ENCODE assay signal across 8 mouse cellular contexts in the genomic region with DNA sequence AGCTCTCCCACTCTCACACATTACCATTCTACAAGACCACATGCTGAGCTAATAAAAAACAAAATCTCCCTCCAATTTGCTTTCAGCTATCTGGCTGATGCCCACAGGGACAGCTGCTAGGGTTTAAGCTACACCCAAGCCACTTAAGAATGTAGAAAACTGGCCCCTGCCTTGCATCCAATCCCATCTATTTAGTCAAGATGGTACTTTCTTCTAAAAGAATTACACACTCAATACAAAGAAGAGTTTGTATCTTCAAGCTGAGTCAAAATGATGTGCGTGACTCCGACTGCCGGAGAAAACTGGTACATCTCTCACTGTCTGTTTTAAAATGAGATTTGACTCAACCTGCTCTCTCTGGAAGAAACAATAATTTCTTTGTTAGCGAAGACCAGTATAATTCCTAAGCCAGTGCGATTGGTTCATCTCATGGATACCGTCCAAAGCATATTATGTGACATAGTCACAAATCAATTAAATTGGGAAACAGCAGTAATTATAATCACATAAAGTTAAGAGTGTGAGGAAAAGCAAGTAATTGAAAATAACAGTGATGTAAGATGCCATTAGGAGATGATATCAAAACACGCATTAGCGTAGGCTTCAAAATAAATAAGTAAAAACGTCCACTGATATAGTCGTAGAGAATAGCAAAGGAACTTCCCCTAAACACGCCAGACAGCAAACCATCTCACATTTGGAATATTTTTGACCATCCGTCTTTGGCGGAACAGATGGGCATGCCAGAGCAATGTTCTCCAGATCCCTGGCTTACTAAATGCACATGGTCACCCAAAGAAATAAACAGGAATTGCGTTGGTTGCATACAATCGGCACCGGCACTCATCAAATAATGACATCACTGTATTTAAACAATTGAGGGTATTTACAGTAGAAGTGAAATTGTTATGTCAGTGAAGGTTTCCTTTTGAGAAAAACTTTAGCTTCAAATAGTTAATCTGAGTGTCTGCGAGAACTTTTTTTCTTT. TPM values are rescaled to one million over a fixed set of nuclear protein-coding genes. Genes with fewer than 3 reads are reported as not detected.
DNase-seq lines count a peak whose midpoint lies in the region; ATAC-seq and TF ChIP-seq lines count a peak whose summit lies in the region.

No protein-coding gene starts in this region.

- H3K4me2 ChIP-seq in heart, embryonic 14.5 days (ENCODE audit: low read length): peak overlapping the region; percentile 81
- peak overlapping the region; percentile 88 for H3K4me2 ChIP-seq in liver, postnatal 0 days (ENCODE audit: low read depth, low read length)

- no peak for TF ChIP-seq EP300 in liver, postnatal 0 days (IDR thresholded peaks at IDR 0.05; ENCODE audit: low read depth)

- H3K4me1 ChIP-seq in megakaryocyte, embryonic 14.5 days: peaks cover 11% of the 10 kb centered on the region
- peaks cover 3 to 7% of the 10 kb centered on the region in 2 experiments for H3K4me1 ChIP-seq in heart, embryonic 14.5 days (ENCODE audit: control insufficient read depth in 2 of 2, insufficient read depth in 2 of 2, low read length in 2 of 2)
- H3K4me1 ChIP-seq in liver, postnatal 0 days (ENCODE audit: insufficient read depth): 0 out of 2 replicates have a peak, but pooled peaks cover 4% of the 10 kb centered on the region

- peak overlapping the region; percentile 95 for H3K4me3 ChIP-seq in megakaryocyte, embryonic 14.5 days (replicated peaks)
- H3K4me3 ChIP-seq in heart, embryonic 14.5 days (ENCODE audit: control insufficient read depth in 1 of 2, insufficient read depth in 1 of 2, low read depth in 1 of 2, low read length in 2 of 2): peak overlapping the region; percentile 43 to 73
- peak overlapping the region; percentile 63 for H3K4me3 ChIP-seq in liver, postnatal 0 days (ENCODE audit: low read depth, low read length)

- H3K9me3 ChIP-seq in megakaryocyte, embryonic 14.5 days: peaks cover 8% of the 10 kb centered on the region
- no peaks in the 10 kb centered on the region for H3K9me3 ChIP-seq in heart, embryonic 14.5 days (ENCODE audit: control insufficient read depth, low read length)
- H3K9me3 ChIP-seq in liver, postnatal 0 days (ENCODE audit: low read length): no peaks in the 10 kb centered on the region

- peaks cover 13% of the 10 kb centered on the region for H3K27me3 ChIP-seq in megakaryocyte, embryonic 14.5 days (replicated peaks)
- no peaks in the 10 kb centered on the region for H3K27me3 ChIP-seq in heart, embryonic 14.5 days (ENCODE audit: control insufficient read depth, insufficient read depth, low read length)
- H3K27me3 ChIP-seq in liver, postnatal 0 days (ENCODE audit: insufficient read depth, low read length): 0 out of 2 replicates have a peak, but pooled peaks cover 6% of the 10 kb centered on the region

- no peak for DNase-seq in liver, postnatal 0 days
- no peak for DNase-seq in thymus, postnatal 14 days
- no peak for DNase-seq in frontal cortex, postnatal 10 days (ENCODE audit: low spot score in 2 of 2)
- DNase-seq in spleen, postnatal 36 days (ENCODE audit: low spot score in 2 of 2): no peak

- TF ChIP-seq CTCF in liver, postnatal 0 days (IDR thresholded peaks at IDR 0.05; ENCODE audit: low read depth): no peak

- 34% methylated on average over 17 of the region's 17 CpGs for WGBS in heart, embryonic 14.5 days
- 41% methylated on average over 17 of the region's 17 CpGs for whole genome bisulfite sequencing in liver, postnatal 0 days (ENCODE audit: insufficient replicate concordance)

- peak overlapping the region; percentile 83 for H3K9ac ChIP-seq in heart, embryonic 14.5 days (ENCODE audit: low read length)
- H3K9ac ChIP-seq in liver, postnatal 0 days (replicated peaks): no peak overlapping the region

- ATAC-seq in megakaryocyte, adult 5-6 weeks (ENCODE audit: poor library complexity, severe bottlenecking): no peak
- no peak for ATAC-seq in heart, embryonic 14.5 days (ENCODE audit: insufficient number of reproducible peaks, insufficient read depth, low FRiP score, low read depth)
- no peak for ATAC-seq in liver, postnatal 0 days
- no peak for ATAC-seq in megakaryocyte progenitor cell, adult 5-6 weeks (replicated peaks; ENCODE audit: poor library complexity)

- H3K36me3 ChIP-seq in megakaryocyte, embryonic 14.5 days (replicated peaks; ENCODE audit: low read length): no peaks in the 10 kb centered on the region
- no peaks in the 10 kb centered on the region for H3K36me3 ChIP-seq in heart, embryonic 14.5 days (ENCODE audit: control insufficient read depth, insufficient read depth, low read length)
- H3K36me3 ChIP-seq in liver, postnatal 0 days (replicated peaks; ENCODE audit: insufficient read depth, low read length): no peaks in the 10 kb centered on the region

- H3K27ac ChIP-seq in heart, embryonic 14.5 days (replicated peaks in 1 of 2; ENCODE audit: control insufficient read depth in 1 of 2, insufficient read depth in 1 of 2, low read depth in 2 of 2, low read length in 2 of 2): peak overlapping the region in 1 of 2 experiments; percentile 91; a peak in 2 of 4 replicates
- no peak overlapping the region for H3K27ac ChIP-seq in liver, postnatal 0 days (ENCODE audit: low read depth)

RNA-seq across cellular contexts. Expression of a gene that starts 1.0 kb away (rescaled TPM):
- polyA plus RNA-seq in megakaryocyte, embryonic 14.5 days (2012; ENCODE audit: insufficient read depth, low replicate concordance): 0.13 TPM in 1 of 2 replicates, not detected in the other
- 0.54 and 0.84 TPM in 2 replicates for total RNA-seq in megakaryocyte, adult 5-6 weeks (2015)
- 0.29 and 0.37 TPM in 2 replicates for total RNA-seq in megakaryocyte, adult 5-6 weeks (2017)
- 14.4 and 15.7 TPM in 2 replicates for polyA plus RNA-seq in heart, embryonic 14.5 days (2014; fragmentation: Nextera tagmentation; extraction: Ambion mirVana)
- polyA plus RNA-seq in liver, postnatal 0 days (2015; fragmentation: Nextera tagmentation; extraction: Ambion mirVana): 0.48 and 0.51 TPM in 2 replicates
- total RNA-seq in megakaryocyte progenitor cell, adult 5-6 weeks (2015): 1.3 TPM in 2 replicates
- 1.1 and 1.2 TPM in 2 replicates for total RNA-seq in megakaryocyte progenitor cell, adult 5-6 weeks (2017)

Comparison
In these comparisons a context has a peak if more than half of its experiments do, and no peak if none do; other contexts are left out.
1. RNA of a gene that starts 1.0 kb away (polyA plus RNA-seq): 14.4 to 15.7 TPM in heart, embryonic 14.5 days; 0.48 to 0.51 TPM in liver, postnatal 0 days and 0.13 TPM in megakaryocyte, embryonic 14.5 days; every median in the first group is over 10 times any median in the second.
2. Peak in every context shown above with its lines, with median percentiles within 50 percentile points of each other: H3K4me3 ChIP-seq.